Mouse (Mus musculus) G1E (cell line): Measurements from ENCODE around the gene Cnga3.
A peak's percentile ranks its signal among the peaks of the same experiment; 100 is the strongest.

Experiments used
- CTCF ChIP-seq: IDR thresholded peaks from 2 replicates; pipeline ENCODE4 v1.5.1; 2012; ENCODE audit warnings: low read depth, low read length, inconsistent platforms, mixed read lengths
- GATA1 ChIP-seq: IDR thresholded peaks from 2 replicates; pipeline ENCODE4 v1.6.1; 2012; ENCODE audit warnings: borderline replicate concordance, low read length, inconsistent platforms, mixed read lengths
- TAL1 ChIP-seq: conservative IDR thresholded peaks from 2 replicates; pipeline ENCODE4 v1.6.1; 2012; ENCODE audit warnings: low read depth, low read length, inconsistent platforms, mixed read lengths

- TF ChIP-seq CTCF: peak; percentile 97
- no peak for TF ChIP-seq GATA1
- no peak for TF ChIP-seq TAL1
Measured at GRCm38 (mm10) chr1:37272464-37272863, 58.2 kb downstream of the Cnga3 start.
